Mouse (Mus musculus) right cerebral cortex, adult 2 months (tissue): Measurements from ENCODE around the gene Olfr1380.
"Not testable (repeated sequence)": the region's sequence is repeated elsewhere in the genome, so short reads cannot be mapped to it uniquely, and the experiment has no call there.

Source experiments
- DNase-seq, 2 experiments: peaks; one replicate each; pipeline ENCODE4 v3.0.0; 2021 to 2022; ENCODE audit warnings: low spot score in 2 of 2

The Olfr1380 gene

DNA sequence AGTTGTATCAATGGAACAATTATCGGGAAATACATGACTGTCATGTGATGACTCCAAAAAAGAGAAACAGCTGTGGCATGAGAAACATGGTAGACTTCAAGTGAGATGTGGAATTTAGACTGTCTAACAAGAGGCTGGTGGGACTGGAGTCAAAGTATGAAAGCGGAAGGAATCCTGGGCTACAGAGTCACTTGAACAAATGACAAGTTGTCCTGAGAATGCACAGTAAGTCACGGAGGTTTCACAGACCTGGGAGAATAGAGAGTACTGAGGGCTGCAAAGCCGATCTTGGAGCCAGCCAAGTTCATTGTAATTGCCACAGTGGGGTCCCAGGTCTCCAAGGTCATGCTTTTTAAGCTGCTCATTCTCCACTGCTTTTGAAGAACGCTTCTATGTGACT is at the start of gene Olfr1380:
Gene Olfr1380, plus strand, starts transcription at position 301 of the 400 bp plus-strand sequence.
- not testable (repeated sequence) for DNase-seq

DNA sequence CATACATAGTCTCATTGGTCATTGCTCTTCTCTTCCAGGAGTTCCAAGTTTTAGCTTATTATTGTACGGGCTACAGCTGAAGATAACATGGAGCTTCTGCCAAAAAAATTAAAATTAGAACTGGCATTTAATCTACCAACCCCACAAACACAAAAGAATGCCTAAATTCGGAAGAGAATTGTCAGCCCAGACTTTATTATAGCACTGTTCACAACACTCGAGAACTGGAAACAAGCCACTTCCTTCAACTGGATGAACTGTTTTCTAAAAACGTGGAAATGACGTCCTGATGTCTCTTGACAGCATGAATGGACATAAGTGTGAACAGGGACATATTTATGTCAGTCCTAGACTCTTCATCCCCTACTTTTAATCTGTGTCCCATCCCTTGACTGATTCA is 38.6 kb upstream of the Olfr1380 start:
- peak in 1 of 2 experiments; percentile 10 for DNase-seq

DNA sequence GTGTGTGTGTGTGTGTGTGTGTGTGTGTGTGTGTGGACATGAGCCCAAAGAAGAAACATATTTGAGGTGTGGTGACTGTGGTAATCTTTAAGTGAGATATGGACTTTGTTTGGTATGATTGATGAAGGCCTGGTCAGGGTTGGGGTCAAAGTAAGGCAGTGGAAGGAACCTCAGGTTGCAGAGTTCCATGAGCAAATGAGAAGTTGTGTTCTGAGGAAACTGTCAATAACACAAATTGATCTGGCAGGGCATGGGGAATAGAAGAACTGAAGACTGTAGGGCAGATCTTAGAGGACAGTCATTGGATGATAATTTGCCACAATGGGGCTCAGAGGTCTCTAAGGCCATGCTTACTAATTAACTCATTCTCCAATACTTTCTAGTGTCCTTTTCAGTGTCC is 37.3 kb upstream of the Olfr1380 start, which contains the start of gene Olfr1383:
Gene Olfr1383, plus strand, starts transcription at position 301 of the 400 bp plus-strand sequence.
- no peak for DNase-seq

DNA sequence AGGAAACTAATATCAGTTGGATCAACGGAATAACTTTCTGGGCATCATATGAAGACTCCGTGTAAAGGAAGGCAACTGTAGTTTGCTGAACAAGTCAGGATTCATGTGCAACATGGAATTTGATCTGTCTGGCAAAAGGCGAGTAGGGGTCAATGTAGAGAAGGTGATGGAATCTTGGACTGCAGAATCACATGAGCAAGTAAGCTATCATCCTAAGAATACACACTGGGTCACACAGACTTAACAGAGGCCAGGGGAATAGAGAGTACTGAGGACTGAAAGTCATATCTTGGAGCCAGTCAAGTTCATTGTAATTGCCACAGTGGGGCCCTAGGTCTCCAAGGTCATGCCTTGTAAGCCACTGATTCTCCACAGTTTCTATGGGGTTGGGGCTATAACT is 28.7 kb upstream of the Olfr1380 start, which contains the start of gene Olfr1382:
Gene Olfr1382, plus strand, starts transcription at position 301 of the 400 bp plus-strand sequence.
- no peak for DNase-seq

DNA sequence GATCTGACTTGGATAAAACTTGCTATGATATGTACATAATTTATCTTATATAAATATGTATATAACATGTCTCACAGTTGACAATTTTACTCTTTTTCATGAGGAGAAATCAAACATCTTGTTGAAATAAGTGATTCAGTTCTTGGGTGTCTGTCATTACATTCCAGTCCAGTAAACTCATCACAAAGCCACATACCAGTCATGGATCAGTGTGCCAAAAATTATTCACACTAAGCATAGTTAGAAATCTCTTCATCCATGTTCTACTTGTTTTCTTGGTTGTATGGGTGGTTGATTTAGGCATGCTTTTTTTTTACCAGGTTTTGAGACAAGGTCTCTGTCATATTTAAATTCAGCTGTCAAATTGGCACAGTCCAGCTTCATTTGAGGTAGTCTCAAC is 23.9 kb upstream of the Olfr1380 start:
- DNase-seq: no peak

DNA sequence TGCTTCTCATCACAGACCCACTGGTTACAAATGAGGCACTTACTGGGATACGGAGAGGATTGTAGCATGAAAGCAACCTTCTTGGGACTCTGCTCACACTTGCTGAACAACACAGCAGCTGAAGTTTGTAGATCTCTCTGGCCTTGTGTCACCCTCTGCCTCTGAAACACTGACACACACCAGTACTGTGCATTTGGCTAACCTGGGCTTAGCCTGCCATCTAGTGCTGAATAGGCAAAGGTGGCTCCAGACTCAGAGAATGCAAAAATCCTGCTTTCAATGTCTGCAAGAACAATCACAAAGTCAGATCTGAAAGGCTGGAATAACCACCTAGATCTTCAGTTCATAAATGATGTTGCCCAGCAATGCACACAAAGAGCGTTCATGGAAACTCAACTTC is 20.0 kb upstream of the Olfr1380 start:
- DNase-seq: peak; percentile 47 to 57

DNA sequence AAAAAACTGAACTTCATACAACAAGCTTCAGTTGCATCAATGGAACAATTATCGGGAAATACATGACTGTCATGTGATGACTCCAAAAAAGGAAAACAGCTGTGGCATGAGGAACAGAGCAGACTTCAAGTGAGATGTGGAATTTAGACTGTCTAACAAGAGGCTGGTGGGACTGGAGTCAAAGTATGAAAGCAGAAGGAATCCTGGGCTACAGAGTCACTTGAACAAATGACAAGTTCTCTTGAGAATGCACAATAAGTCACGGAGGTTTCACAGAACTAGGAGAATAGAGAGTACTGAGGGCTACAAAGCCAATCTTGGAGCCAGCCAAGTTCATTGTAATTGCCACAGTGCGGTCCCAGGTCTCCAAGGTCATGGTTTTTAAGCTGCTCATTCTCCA is 13.5 kb upstream of the Olfr1380 start, which contains the start of gene Olfr1381:
Gene Olfr1381, plus strand, starts transcription at position 301 of the 400 bp plus-strand sequence.
- not testable (repeated sequence) for DNase-seq

DNA sequence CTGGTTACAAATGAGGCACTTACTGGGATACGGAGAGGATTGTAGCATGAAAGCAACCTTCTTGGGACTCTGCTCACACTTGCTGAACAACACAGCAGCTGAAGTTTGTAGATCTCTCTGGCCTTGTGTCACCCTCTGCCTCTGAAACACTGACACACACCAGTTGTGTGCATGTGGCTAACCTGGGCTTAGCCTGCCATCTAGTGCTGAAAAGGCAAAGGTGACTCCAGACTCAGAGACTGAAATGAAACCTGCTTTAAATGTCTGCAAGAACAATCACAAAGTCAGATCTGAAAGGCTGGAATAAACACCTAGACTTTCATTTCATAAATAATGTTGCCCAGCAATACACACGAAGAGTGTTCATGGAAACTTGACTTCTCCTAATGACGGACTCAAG is 2.6 kb upstream of the Olfr1380 start:
- DNase-seq: peak; percentile 21 to 23

DNA sequence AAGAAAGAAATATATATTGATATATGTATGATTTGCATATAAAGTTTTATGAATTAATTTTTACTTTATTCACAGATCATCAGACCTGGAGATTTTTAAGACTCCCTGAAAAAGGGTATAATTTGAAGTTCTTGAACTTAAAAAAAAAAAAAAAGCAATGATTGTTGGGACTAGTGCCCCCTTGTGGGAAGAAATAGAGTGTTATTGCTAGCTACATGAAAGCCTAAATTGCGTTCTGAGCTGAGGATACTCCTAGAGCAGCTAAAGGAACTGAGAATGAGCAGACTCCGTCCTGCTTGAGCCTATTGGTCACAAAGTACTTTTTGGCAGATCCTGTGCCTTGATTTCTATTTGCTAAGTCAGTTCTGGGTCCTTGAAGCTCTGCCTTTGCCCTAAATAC is 18.4 kb downstream of the Olfr1380 start:
- DNase-seq: not testable (repeated sequence)

DNA sequence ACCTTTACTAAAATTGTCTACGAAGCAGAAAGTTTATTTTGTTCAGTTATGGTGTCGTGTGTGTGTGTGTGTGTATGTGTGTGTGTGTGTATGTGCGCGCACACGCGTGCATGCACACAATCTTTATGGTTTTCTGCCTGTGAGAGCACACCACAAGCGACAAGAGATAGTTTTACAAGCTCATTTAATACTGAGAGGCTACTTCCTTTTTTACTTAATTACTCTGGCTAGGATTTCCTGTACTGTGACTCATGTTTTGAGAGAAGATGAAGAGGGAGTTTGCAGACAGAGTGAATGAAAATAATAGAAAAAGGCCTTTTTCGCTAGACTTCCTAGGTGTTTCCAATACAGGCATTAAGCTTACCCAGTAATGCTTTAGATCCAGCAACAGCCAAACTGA is 23.8 kb downstream of the Olfr1380 start:
- DNase-seq: not testable (repeated sequence)

DNA sequence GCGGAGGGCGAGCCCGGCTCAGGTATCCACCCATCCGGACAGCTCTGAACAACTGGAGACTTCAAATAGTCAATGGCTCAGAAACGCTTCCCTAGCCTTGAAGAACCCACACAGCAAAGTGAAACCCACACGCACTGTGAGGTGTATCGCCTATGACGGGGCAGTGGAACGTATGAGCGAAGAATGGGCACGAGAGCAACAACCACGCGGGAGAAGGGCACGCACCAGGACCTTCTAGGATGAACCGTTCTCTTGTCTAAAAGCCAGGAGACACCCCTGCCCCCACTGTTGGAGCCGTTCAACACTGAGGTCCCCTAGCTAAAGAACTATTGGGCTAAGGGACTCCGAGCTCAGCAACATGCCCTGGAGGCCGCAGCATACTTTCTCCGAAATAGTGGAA is 33.5 kb downstream of the Olfr1380 start:
- no peak for DNase-seq

DNA sequence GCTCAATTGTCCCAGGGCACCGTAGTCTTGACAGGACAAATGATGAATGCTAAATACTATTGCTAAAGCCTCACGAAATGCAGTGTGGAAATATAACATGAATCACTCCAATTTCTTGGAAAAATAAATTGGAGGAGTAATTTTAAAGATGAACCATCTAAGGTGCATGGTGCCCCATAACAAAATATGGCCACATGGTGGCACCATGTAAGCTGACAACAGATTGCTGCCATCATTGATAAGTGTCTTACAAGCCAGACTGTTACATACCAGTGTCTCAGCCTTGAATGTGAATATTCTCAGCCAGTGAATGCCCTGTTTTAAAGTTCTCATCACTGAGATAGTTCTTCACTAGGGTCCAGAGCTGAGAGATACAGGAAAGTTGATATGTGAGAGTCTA is 40.5 kb downstream of the Olfr1380 start:
- DNase-seq: not testable (repeated sequence)

DNA sequence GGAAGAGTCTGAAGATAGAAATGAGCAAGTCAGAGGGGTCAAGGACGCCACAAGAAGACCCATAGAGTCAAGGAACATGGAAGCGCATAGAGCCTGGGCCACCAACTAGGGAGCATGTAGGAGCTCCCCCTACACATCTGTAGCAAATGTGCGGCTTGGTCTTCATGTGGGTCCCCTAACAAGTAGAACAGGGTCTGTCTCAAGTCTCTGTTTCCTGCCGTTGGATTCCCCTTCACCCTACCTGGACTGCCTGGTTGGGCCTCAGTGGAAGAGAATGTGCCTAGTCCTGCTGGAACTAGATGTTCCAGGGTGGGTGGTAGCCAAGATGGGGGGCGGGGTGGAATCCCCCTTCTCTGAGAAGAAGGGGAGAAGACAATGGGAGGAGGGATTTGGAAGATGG is 51.6 kb downstream of the Olfr1380 start:
- not testable (repeated sequence) for DNase-seq

DNA sequence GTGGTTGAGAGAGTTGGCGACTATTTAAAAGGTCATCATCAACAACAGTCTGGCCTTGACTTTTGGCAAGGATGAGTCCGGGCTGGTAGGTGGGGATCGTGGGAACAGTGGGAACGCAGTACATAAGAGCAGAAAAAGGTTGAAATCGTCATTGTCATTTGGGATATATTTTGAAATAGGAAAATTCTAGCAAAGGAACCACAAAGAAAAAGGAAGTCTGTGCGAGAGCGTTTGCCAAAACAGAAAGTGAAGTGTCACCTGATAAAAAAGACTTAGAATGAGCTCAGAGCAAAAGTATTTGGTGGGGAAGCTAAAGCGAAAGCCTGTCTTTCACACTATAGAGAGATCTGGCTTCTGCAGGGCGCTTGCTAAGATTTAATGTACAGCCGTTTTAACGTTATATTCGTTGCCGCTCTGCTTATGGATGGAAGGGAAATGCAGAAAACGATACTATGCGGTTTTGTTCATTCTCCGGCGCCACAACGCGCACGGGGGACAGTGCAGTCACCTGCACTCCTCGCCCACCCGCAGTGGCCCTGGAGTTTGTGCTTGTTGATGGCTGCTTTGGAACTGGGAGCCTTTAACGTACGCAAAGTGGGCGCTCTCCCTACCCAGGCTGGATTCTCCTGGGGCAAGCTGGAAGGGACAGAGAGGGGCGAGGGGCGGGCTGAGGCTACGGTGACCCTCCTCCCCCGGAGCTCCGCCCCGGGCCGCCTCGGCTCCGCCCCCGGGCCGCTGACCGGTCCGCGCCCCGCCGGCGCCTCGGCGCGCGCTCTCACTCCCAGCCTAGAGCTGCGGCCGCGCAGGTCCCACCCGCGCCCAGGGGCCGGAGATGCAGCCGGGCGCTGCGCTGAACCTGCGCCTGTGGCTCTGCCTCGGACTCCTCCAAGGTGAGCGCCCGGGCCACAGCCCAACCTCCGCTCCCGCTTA is 52.5 kb downstream of the Olfr1380 start, which contains the start of gene Flt4:
Gene Flt4, plus strand, starts transcription at position 326 of the 930 bp plus-strand sequence.
- not testable (repeated sequence) for DNase-seq

DNA sequence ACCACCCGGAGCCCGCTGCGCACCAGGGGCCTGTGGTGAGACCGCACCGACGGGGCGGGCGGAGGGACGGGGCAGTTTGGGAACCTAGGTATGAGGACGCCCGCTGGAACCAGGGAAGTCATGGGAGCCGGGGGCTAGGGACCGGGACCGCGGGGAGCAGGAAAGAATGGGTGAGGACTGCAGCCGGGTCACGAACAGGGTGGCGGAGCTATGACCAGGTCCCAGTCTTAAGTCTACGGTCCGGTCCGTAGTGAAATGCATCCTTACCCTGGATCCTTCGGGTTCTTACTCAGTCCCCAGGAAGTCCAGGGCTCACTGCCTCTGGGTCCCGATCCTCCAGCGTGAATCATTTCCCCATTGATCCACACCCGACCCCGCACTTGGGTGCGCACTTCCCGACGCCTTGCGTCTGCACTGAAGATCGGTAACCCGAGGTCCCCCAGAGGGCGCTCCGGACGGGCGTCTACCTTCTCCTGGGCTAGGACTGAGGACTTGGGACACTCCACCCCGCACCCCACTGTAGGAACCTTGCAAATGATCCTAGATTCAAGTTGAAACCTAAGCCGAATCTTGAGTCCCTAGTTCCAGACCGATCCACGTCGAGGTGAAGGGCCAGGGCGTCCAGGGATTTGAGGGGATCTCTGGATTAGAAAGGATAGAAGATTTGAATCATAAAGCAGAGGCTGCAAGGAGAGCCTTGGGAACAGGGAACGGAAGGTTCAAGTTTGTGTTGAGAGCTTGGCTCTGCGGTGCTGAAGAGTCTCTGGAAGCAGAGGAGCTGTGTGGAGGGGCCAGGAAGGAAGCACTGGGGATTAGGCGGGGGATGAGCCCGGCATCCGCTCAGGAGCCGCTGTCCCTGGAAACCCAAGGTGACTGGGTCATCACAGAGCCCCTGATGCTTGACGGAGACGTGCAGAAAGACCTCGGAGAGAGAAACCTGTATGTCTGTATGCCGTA is 53.5 kb downstream of the Olfr1380 start:
- not testable (repeated sequence) for DNase-seq

DNA sequence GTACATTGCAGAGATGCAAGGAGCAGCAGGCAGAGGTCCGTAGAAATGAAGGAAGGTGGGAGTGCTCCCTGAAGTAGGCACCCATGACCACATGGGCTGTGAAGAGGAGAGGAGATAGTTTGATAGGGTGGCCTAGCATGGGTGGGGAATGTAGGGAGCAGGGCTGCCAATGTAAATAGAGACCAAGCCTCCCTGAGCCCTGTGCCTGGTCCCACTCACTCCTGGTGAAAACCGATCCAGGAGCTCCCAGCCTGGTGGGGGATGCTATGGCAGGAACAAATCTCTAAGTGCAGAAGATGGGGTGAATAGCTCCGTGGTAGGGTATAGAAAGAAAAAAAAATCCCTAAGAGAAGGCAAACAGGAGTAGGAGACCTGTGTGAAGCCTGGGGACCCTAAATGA is 54.7 kb downstream of the Olfr1380 start:
- DNase-seq: not testable (repeated sequence)

DNA sequence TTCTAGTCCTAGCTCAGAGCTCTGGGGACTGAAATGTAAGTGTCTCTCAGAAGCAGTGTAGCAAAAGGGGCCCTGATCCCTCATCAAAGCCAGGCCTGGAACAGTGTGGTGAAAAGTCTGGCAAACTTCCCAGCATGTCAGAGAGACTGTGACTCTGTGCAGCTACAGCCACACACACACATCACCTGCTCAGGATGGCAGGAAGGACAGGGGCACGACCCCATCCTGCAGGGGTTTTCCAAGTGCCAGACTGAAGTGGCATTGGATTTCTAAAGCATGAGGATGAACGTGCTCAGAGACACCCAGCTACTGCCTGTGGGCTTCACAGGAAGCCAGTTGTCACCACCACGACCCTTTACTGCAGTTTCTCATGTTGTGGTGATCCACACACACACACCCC is 55.5 kb downstream of the Olfr1380 start:
- no peak for DNase-seq

DNA sequence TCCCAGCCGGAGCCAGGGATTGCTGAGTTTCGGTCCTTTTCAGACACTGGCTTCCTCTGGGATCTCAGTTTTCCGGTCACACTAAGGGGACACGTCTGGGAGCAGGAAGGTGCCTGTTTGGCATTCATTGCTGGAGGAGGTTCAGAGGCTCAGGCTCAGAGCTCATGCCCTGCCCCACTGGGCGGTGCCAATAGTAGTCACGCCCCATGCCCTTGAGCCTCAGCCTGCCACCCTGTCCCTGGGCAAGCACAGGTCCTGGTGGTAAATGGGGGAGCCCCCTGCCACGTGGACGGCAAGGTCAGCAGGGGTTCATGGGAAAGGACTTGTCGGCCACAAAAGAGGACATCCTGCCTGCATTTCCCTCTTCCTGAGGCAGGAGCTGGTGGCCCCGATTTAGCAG is 56.7 kb downstream of the Olfr1380 start:
- DNase-seq: no peak
